Mouse (Mus musculus) liver, adult 2 months (tissue): ENCODE measurements around the gene Fgfr2.

Experiments used
- CTCF ChIP-seq: fragments of 200-500 bp; IDR thresholded peaks from 2 replicates; pipeline ENCODE4 v1.5.1; 2011; ENCODE audit warnings: low read depth, low read length, control low read depth
- POLR2A ChIP-seq: fragments of 200-500 bp; IDR thresholded peaks from 2 replicates; pipeline ENCODE4 v1.6.1; 2011; ENCODE audit warnings: low read length, control low read depth; ENCODE audit not compliant: insufficient read depth; ENCODE audit errors: extremely low read depth

- TF ChIP-seq POLR2A (no peak), CTCF (no peak)
Observed at GRCm38 (mm10) chr7:131260946-131261345, 1862.2 kb downstream of the Fgfr2 start.
